Mouse (Mus musculus) forebrain, postnatal 0 days (tissue): Measurements from ENCODE around the gene Plcl2. TPM values are rescaled to one million over a fixed set of nuclear protein-coding genes. Genes with fewer than 3 reads are reported as not detected.

ENCODE experiments used
- ATAC-seq: fragments of 200-750 bp; cut with Nextera tagmentation; 2 replicates; pipeline ENCODE4 v1.8.0; 2017; ENCODE audit warnings: mild to moderate bottlenecking, moderate library complexity
- DNase-seq: peaks from one replicate; pipeline ENCODE4 v3.0.0-alpha.2; 2015
- H3K27ac ChIP-seq: fragments of 300-500 bp; sonication (generic); 2 replicates; pipeline ENCODE4 v1.5.1; 2014; ENCODE audit warnings: low read depth, mild to moderate bottlenecking, antibody characterized with exemption, low read length, moderate library complexity, mixed read lengths
- H3K27me3 ChIP-seq: fragments of 300-500 bp; sonication (generic); 2 replicates; pipeline ENCODE4 v1.6.1; 2014; ENCODE audit warnings: mild to moderate bottlenecking, low read length, mixed read lengths; ENCODE audit not compliant: insufficient read depth
- H3K36me3 ChIP-seq: fragments of 300-500 bp; sonication (generic); 2 replicates; pipeline ENCODE4 v1.6.1; 2014; ENCODE audit warnings: mild to moderate bottlenecking, moderate library complexity; ENCODE audit not compliant: insufficient read depth
- H3K4me1 ChIP-seq: fragments of 300-500 bp; sonication (generic); 2 replicates; pipeline ENCODE4 v1.6.1; 2014; ENCODE audit warnings: antibody characterized with exemption; ENCODE audit not compliant: insufficient read depth
- H3K4me2 ChIP-seq: fragments of 300-500 bp; sonication (generic); 2 replicates; pipeline ENCODE4 v1.6.1; 2014; ENCODE audit warnings: low read depth, mild to moderate bottlenecking, moderate library complexity
- H3K4me3 ChIP-seq: fragments of 300-500 bp; sonication (generic); 2 replicates; pipeline ENCODE4 v1.5.1; 2014; ENCODE audit warnings: low read depth, low read length, mixed read lengths
- H3K9ac ChIP-seq: fragments of 300-500 bp; sonication (generic); 2 replicates; pipeline ENCODE4 v1.6.1; 2014; ENCODE audit warnings: mild to moderate bottlenecking
- H3K9me3 ChIP-seq: fragments of 300-500 bp; sonication (generic); 2 replicates; pipeline ENCODE4 v1.6.1; 2016; ENCODE audit warnings: low read length
- CTCF ChIP-seq: sonication (generic); IDR thresholded peaks from 2 replicates; pipeline ENCODE4 v1.5.1; 2016; ENCODE audit warnings: antibody characterized with exemption, control low read depth, low read depth
- whole genome bisulfite sequencing: fragments of 180-500 bp; shearing (Covaris S2); extraction: QIAGEN DNeasy Blood & Tissue Kit; methylation state at CpG from one replicate; pipeline ENCODE4 v1.1.7; 2014; 5-methylcytosine and 5-hydroxymethylcytosine counted together
- polyA plus RNA-seq: library from polyadenylated mRNA; unstranded; fragments of >200 nt; fragmentation: Nextera tagmentation; extraction: Ambion mirVana; gene quantifications from 2 replicates; pipeline ENCODE4 v1.2.1, GENCODE M21; 2015
- total RNA-seq: library from RNA; depleted of rRNA; stranded (reverse); fragments of >200 nt; gene quantifications from 2 replicates; pipeline ENCODE4 v1.2.3, GENCODE M21; 2014

Plcl2 gene
- total and polyA plus RNA-seq, 2 experiments from 2014 or later = 9.8 to 59.3 TPM

DNA sequence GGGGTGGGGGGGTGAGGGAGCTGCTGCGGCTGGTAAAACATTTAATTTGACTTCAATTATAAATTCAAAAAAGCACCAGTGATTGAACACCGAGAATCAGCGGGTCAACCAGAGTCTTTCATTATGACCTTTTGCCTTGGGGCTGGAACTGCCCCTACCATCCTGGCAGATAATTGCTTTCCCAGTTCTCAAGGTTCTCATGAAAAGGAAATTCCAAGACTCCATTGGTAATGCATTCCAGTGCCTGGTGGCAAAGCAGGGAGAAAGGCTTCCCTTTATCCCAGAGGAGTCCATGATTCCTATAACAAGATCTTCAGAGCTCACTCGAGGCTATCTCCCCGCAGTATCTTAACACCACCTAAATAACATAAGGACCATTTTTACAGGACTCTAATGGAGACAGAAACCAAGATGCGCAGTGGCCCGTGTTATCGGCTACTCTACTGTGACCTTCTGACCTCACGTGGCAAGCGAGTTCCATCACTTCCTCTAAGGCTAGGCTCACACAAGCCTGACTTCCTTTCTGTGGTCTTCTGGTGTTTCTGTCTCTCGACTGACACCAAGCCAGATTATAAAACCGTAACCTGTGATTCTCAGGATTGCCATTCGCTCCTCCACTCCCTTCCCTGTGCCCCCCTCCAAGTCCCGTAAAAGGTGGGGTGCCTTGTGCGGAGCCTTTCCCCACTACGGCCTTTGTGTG is 10.0 kb upstream of the Plcl2 start:
- Histone ChIP-seq H3K9ac (no peak overlapping the region), H3K27me3 (no peaks in the 10 kb centered on the region), H3K4me1 (peaks cover 6% of the 10 kb centered on the region; the same call in 1 of the 2 replicates), H3K9me3 (no peaks in the 10 kb centered on the region), H3K36me3 (no peaks in the 10 kb centered on the region), H3K4me2 (no peak overlapping the region), H3K4me3 (no peak overlapping the region), H3K27ac (no peak overlapping the region)
- WGBS = 62% methylated on average over 16 of the region's 16 CpGs
- no peak for ATAC-seq
- no peak for DNase-seq
- TF ChIP-seq CTCF = no peak

DNA sequence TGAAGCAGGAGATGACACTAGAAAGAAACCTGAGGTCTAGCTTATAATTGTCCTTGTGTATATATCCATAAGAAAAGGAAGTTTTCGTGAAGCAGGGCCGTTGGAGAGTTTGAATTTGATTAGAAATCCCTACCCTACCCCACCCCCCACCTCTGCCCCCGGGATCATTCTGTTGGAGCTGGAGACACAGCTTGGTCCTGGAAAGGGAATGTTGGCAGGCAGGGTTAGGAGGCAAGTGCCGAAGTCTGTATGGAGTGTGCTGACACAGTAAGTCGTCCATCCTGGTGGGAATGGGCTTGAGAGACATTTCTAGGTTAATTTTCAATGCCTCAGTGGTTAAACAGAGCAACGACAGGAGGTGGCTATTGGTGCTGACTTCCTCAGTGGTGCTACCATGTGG is 8.4 kb upstream of the Plcl2 start:
- Histone ChIP-seq H3K4me3 (no peak overlapping the region), H3K27me3 (no peaks in the 10 kb centered on the region), H3K36me3 (no peaks in the 10 kb centered on the region), H3K4me2 (no peak overlapping the region), H3K4me1 (peaks cover 6% of the 10 kb centered on the region; the same call in 1 of the 2 replicates), H3K9me3 (no peaks in the 10 kb centered on the region), H3K27ac (no peak overlapping the region), H3K9ac (no peak overlapping the region)
- ATAC-seq = no peak
- no peak for TF ChIP-seq CTCF
- DNase-seq = no peak
- WGBS = 77% methylated on average over 6 of the region's 6 CpGs

DNA sequence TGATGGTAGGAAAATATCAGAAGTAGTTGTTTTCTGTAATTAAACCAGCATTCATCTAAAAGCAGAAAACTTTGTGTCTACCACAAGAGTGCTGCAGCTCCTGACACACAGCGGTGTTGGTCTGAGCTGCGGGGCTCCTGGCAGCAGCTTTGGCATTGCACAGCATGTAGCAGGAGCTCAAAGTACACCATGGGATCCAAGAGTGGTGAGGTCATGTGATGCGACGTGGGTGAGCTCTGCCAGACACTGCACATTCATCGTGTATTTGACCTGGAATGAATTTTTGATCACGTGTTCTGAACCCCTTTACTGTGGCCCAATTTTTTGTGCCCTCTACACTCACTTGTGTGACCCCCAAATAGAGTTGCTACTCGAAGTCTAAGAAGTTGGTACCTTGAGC is 6.1 kb upstream of the Plcl2 start:
- no peak overlapping the region for H3K4me3 ChIP-seq
- no peak for TF ChIP-seq CTCF
- no peaks in the 10 kb centered on the region for H3K9me3 ChIP-seq
- H3K4me2 ChIP-seq = no peak overlapping the region
- H3K27ac ChIP-seq = no peak overlapping the region
- 67% methylated on average over 7 of the region's 7 CpGs for WGBS
- H3K4me1 ChIP-seq = peaks cover 8% of the 10 kb centered on the region; the same call in 1 of the 2 replicates
- DNase-seq (no peak), ATAC-seq (no peak)
- H3K36me3 ChIP-seq = no peaks in the 10 kb centered on the region
- no peak overlapping the region for H3K9ac ChIP-seq
- no peaks in the 10 kb centered on the region for H3K27me3 ChIP-seq

DNA sequence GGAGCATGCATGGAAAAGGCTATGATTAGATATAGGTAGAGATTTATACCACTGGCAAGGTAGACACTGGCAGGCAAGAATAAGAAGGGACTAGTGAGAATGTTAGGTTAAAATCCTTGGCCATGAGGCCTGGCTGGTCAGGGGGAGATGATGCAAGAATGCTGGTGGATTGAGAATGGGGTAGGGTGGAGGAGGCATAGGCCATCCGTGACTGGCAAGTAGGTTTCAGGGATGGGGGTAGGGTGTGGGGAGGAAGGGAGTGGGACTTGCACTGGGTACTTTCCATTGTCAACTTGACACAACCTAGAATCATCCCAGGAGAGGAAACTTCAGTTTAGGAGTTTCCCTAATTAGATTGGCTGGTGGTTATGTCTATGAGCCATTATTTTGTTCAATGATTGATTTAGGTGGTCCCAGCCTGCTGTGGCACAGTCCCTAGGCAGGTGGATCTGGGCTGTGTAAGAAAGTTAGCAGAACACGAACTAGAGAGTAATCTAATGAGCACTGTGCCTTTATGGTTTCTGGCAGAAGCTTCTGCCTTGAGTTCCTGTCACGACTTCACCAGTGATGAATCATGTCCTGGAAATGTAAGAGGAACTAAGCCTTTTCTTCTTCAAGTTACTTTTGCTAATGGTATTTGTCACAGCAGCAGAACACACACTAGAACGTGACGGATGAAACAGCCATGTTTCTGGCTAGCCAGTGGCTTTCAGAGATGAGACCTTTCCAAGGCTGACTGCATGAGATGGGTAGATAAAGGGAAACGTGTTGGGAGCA is 4.9 kb upstream of the Plcl2 start:
- H3K4me2 ChIP-seq = no peak overlapping the region

DNA sequence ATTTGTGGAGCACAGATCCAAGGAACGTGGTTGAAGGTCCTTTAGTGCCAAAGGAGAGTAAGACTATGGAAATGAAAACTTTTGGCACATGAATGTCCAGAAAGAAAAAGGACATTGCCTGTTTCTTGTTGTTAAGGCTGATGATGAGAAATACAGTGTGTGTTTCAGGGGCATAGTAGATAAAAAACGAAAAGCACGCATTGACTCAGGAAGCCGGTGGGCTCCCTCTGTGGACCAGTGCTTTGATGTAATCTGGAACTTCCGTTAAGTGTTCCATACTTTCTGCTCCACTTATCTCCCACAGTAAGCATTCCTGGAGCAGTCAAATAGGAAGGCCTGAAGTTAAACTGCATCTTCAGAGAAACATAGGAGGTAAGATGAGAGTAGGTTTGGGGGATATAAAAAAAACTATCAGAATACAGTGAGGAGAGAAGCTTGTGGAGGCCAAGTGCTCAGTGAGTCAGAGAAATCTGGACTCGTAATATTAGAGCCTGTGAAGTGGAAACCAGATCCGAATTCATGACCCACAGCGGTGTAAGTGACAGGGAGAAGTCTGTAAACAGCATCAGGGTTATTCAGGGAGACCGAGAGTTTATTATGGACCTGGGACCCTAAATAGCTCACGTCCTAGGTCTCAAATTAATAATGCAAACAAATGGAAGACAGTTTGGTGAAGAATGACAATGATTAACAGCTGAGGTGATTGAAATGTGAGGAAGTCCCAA is 3.1 kb upstream of the Plcl2 start:
- TF ChIP-seq CTCF = no peak
- Histone ChIP-seq H3K27me3 (no peaks in the 10 kb centered on the region), H3K9me3 (no peaks in the 10 kb centered on the region), H3K4me3 (no peak overlapping the region), H3K4me1 (0 out of 2 replicates have a peak, but pooled peaks cover 3% of the 10 kb centered on the region), H3K4me2 (no peak overlapping the region), H3K9ac (no peak overlapping the region), H3K36me3 (no peaks in the 10 kb centered on the region), H3K27ac (no peak overlapping the region)
- no peak for DNase-seq
- 62% methylated on average over 10 of the region's 10 CpGs for WGBS
- no peak for ATAC-seq

More for the DNA sequence above, 4.9 kb upstream of the Plcl2 start:
- TF ChIP-seq CTCF = no peak
- Histone ChIP-seq H3K9ac (no peak overlapping the region), H3K4me3 (no peak overlapping the region), H3K27ac (no peak overlapping the region), H3K36me3 (no peaks in the 10 kb centered on the region), H3K9me3 (no peaks in the 10 kb centered on the region), H3K27me3 (no peaks in the 10 kb centered on the region), H3K4me1 (0 out of 2 replicates have a peak, but pooled peaks cover 3% of the 10 kb centered on the region)
- WGBS = 85% methylated on average over 6 of the region's 6 CpGs
- DNase-seq (no peak), ATAC-seq (no peak)

DNA sequence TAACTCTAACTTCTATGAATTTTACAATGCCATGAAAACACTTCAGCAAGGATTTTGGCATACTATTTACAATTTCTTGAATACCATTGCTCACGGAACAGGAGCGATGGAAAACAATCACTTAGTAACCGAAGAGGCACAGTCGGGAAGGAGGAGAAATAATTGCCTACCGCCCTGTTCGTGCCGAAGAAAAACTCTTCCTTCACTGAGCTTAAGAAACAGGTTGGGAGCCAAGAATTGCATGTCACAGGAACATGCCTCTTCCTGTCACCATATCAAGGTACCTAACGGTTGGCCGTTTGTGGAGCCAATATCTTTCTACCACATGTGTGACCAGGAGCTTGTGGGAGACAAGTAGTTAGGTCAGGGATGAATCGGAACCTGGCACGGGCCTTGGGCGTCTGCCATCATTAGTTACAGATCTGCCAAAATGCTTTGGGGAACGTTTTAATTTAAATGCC is 2.3 kb upstream of the Plcl2 start:
- TF ChIP-seq CTCF = no peak
- Histone ChIP-seq H3K9me3 (no peaks in the 10 kb centered on the region), H3K27ac (no peak overlapping the region), H3K4me2 (no peak overlapping the region), H3K27me3 (no peaks in the 10 kb centered on the region), H3K4me1 (peaks cover 8% of the 10 kb centered on the region; the same call in 1 of the 2 replicates), H3K36me3 (no peaks in the 10 kb centered on the region), H3K4me3 (no peak overlapping the region), H3K9ac (no peak overlapping the region)
- 49% methylated on average over 13 of the region's 13 CpGs for WGBS
- DNase-seq (no peak), ATAC-seq (no peak)
